Mouse (Mus musculus) left cerebral cortex, adult 9 months (tissue): ENCODE data around the gene Hivep2.

Experiments
- DNase-seq, 2 experiments: peaks; one replicate each; pipeline ENCODE4 v3.0.0; 2022; ENCODE audit warnings: low spot score in 2 of 2

Hivep2 gene

GRCm38 (mm10) chr10:13965974-13966829 is at the start of gene Hivep2:
Gene Hivep2, plus strand, starts transcription at chr10:13966075.
- DNase-seq, result peak in 1 of 2 experiments; percentile 35

GRCm38 (mm10) chr10:13916645-13917342 is 49.1 kb upstream of the Hivep2 start:
- peak in 1 of 2 experiments; percentile 35 for DNase-seq

DNA sequence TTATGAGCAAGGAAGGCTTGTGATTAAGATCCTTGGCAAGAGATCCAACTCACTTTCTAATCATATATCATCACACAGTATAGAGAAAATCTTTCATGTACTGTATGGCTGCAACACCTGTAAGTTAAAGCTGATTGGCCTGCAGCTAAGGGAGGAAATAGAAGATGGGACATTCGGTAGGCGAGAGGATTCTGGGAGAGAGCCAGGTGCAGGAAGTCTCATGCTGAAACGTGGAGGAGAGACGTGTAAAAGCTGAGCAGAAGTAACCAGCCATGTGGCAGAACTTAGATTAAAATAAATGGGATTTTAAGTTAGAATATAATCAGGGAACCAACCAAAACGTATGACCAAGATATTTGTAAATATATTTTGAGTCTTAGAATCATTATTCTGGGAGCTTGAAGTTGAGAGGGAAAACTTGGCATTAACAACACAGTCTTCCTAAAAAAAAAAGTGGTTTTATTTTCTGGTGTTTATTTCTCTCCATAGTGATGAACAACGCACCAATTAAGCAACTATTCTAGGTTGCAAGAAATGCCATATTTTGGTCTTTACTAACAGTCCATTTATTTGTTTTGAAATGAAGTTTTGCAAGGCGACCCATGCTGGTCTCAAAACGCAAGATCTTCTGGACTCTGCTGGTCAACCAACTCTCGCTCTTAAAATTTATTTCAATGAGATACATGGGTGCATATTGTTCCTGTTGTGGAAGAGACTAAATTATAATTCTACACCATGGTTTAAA is 44.1 kb upstream of the Hivep2 start:
- peak in 1 of 2 experiments; percentile 9 for DNase-seq

DNA sequence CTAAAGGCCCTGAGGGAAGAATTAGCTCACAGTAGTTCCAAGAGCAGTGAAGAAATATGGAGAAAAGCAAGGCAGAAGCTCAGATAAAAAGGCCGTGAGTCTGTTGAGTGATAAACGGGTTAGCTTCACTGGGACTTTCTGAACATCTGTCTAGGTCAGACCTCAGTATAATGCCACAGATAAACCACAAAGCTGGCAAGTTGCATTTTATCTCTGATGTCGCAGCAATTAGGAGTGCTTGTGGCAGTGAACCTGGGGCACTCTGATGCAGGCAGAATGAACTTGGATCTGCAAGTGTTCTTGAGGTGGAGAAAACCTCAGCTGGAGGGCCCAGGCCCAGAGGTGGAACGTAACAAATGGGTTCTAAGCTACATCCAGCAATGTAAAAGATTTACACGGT is 36.6 kb upstream of the Hivep2 start:
- DNase-seq, result no peak

DNA sequence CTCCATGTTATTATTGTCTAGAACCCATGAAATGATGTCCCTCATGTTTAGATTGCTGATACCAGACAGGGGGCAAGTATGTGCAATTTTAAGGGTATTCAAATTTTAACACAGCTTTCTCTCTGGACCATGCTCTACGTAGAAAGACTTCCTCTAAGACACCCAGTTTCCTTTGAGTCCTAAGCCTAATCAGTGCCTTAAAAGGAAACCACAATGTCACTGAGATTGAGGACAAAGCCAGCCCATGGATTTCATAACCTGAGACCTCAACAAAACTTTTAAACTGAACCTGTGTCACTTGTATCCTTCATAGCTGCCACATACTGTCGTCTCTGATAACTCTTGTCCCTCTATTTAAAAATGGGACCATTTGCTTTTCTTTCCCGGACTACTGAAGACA is 33.7 kb upstream of the Hivep2 start:
- no peak for DNase-seq

DNA sequence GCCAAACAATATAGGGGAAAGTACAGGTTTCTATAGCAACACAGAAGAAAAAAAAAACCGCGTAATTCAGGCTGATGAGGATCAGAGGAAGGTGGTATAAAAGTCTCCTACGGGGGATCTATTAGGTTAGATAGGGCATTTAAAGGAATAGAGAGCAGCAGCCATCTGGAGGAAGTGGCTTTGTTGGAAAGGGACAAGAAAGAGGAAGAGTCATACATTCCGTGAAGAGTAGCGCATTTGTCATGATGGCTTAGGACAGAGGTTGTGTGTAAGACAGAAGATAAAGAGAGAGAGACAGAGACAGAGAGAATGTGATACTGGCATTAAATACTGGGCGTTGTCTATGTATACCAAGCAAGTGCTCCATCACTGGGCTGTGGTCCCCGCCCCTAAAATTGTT is 32.6 kb upstream of the Hivep2 start:
- no peak for DNase-seq

DNA sequence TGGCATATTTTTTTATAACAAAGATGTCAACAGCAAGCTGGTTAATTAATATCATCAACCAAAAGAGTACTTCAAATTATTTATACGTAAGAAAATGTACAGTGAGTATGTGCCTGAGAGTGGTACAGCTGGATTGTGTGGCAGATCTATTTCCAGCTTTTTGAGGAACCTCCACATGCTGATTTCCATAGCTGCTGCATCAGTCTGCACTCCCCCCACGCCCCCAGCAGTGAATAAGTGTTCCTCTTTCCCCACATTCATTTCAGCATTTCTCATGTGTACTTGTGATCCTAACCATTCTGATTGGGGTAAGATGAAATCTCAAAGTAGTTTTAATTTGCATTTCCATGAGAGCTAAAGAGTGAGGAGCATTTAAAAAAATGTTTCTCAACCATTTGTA is 30.2 kb upstream of the Hivep2 start:
- no peak for DNase-seq

DNA sequence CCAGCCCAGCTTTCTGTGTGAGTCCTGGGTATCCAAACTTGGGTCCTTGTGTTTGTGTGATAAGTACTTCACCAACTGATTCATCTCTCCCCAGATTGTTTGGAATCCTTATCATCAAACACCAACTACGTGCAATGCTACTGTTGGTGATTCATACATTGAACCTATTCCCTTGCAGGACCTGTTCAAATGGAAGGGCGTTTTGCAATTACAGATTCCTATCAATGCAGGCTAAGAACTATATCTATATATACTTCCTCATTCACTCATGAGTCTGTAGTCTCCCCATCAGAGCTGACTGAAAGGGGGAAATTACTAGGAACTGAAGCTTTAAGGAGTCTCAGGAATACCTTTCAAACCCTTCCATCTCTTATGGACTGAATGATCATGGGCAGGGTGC is 24.5 kb upstream of the Hivep2 start:
- DNase-seq, result no peak

DNA sequence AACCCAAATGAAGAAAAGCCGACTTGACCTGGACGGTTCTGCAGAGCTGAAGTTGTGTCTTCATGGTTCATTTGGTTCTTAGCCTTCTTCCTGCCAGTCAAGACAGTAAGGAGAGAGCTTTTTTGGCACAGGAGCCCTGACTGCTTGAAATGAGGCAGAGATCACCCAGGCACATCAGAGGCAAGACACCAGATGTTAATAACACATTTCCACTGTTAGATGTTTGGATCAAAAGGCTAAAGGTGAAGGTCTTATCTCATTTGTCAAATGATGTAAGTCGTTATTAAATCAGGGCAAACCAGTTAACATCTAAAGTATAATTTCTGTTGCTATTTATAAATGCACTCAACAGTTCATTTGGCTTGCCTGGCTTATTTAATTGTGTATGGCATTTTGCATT is 22.2 kb upstream of the Hivep2 start:
- DNase-seq, result no peak

DNA sequence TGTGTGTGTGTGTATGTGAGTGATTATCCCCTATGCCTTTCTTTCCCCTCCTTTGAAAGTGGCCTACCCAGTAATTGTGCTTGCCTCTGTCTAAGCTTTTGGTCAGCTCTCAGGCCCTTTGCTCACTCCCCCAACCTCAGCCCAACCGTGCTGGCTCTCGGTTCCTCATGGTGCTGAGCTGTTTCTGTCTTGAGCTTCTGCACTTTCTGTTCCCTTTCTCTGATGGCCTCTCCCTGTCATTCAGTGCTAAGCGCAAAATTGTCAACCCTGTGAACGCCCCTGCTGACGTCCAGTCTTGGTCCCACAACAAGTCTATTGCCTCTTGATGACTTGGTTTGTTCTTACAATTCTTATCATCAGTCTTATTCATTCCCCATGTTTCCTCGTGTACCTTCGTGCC is 19.4 kb upstream of the Hivep2 start:
- no peak for DNase-seq

GRCm38 (mm10) chr10:13962965-13963364 is 2.9 kb upstream of the Hivep2 start:
- no peak for DNase-seq

DNA sequence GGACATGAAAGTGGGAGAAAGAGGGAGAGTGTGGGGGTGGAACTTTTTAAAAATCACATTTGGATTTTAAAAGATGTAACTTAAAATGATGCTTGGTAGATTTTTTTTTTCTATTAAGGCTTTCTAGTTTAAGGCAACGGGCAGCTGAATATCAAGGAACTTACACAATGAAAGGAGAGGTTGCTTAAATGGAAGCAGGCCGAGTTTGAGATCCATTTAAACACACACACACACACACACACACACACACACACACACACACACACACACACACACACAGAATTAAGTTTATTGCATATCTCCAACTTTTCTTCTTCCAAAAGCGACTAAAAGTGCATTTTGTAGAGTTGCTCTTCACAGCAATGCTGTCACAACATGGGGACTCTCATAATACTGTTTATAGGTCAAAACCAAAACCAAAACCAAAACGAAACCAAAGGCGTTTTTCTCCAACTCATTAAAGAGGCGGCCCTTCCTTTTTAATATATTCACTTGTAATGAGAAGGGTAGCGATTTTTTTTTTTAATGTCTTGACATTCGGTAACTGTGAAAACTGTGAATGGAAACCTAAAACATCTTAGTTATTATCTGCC is 1.9 kb upstream of the Hivep2 start:
- no peak for DNase-seq

DNA sequence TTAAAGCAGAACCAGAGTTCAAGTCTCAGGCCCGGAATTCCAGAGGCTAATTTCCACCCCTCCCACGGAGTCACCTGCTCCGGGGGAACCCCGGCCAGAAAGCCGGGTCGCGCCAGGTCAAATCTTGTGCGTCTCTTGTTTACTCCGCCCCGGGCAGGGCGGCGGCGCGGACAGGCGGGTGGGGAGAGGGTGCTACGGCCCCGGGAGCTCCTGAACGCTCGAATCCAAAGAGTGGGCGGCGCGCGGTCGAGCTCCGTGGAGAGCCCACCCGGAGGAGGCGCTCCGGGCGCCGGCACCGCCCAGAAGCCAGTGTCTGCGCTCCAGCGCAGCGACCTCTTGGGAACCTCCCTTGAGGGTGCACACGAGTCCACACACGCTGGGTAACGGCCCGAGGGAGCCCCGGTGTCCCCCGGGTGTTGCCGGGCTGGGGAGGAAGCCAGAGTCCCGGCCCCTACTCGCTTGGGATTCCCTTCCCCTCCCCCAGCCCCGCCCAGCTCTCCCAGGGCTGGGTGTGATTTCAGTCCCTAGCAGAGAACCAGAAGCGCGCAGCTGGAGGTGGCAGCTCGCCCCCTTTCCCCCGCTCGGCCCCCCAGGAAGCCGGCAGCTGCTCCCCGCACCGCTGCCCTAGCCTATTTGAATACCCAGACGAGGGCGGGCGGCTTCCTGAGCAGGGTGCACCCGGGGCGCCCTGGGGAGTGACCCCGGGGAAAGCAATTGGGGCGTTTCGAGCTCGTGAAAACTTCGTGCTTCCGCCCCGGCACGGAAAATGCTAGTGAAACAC is 1.2 kb upstream of the Hivep2 start:
- peak; percentile 58 to 70 for DNase-seq

GRCm38 (mm10) chr10:13965316-13965973 is 430 bp upstream of the Hivep2 start:
- peak; percentile 63 to 85 for DNase-seq

GRCm38 (mm10) chr10:13966830-13967450 is 1.1 kb downstream of the Hivep2 start:
- peak in 1 of 2 experiments; percentile 50 for DNase-seq

GRCm38 (mm10) chr10:13967451-13968233 is 1.8 kb downstream of the Hivep2 start:
- peak; percentile 70 to 85 for DNase-seq

DNA sequence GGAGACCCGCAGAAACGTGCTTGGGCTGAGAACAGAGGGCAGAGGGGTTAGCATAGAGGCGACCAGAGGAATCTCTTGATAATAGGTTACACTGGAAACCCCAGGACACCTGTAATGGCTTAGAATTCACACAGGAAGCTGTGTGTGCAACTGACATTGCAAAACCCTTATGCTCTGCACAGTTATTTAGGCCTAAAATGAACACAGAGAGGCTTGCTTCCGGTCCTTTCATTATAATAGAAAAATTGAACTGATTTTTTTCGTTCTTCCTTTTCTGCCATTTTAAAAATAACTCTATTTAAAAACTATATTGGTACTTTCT is 2.3 kb downstream of the Hivep2 start:
- DNase-seq, result no peak

GRCm38 (mm10) chr10:13968989-13969388 is 3.1 kb downstream of the Hivep2 start:
- no peak for DNase-seq

DNA sequence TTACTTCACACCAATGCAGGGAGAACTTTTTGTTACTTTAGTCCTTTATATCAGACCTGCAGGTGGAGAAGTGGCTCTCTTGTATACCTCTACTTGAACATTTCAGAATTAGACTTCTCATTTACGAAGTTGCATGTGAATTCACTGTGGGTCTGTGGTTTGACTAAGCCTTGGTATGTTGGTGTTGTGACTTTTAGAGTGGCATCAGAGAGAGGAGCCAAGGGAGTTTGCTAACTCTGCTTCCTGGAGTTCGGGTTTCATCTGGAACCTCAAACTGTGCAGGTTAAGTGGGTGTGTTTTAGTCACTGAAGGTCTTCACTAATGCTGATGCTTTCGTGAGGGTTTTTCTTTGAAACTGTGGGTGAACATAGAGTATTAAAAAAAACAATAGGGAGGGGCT is 4.4 kb downstream of the Hivep2 start:
- DNase-seq, result no peak

DNA sequence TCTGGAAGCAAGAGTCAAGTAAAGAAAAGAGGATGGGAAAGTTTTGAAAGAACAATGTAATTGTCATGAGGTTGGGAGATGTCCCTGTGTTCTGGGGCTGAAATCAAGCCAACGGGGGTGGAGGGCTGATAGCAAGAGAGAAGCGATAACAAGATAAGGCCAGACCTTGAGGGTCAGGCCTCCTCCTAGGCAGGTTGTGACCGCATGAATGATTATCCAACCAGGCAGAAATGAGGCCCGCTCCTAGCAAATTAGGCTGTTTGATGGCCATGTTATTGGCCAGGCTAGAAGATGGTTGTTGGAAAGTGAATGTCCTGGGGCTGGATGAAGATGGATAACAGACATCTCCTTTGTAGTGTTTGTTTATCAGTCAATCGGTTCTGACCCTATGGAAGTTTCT is 5.4 kb downstream of the Hivep2 start:
- no peak for DNase-seq
